Mouse (Mus musculus) thymus, adult 2 months (tissue): ENCODE results near the gene Stn1.

Experiments used
- CTCF ChIP-seq: fragments of 200-500 bp; IDR thresholded peaks from 2 replicates; pipeline ENCODE4 v1.5.1; 2012; ENCODE audit warnings: mild to moderate bottlenecking, control low read depth, low read length, moderate library complexity, borderline replicate concordance; ENCODE audit not compliant: control insufficient read depth, poor library complexity, insufficient read depth; ENCODE audit errors: extremely low read depth
- POLR2A ChIP-seq: fragments of 200-500 bp; IDR thresholded peaks from 2 replicates; pipeline ENCODE4 v1.6.1; 2012; ENCODE audit warnings: mild to moderate bottlenecking, low read length, control low read depth, moderate library complexity; ENCODE audit not compliant: control insufficient read depth, poor library complexity, insufficient read depth; ENCODE audit errors: extremely low read depth

- TF ChIP-seq CTCF: no peak
- TF ChIP-seq POLR2A: no peak
Observed at GRCm38 (mm10) chr19:47511294-47511675, 26.0 kb downstream of the Stn1 start.
